Mouse (Mus musculus) intestine, embryonic 14.5 days (tissue): ENCODE data around the gene Slc28a3. TPM values are rescaled to one million over a fixed set of nuclear protein-coding genes. Genes with fewer than 3 reads are reported as not detected.

Source experiments
- ATAC-seq: fragments of 200-750 bp; cut with Nextera tagmentation; replicated peaks from 2 replicates; pipeline ENCODE4 v1.8.0; 2017; ENCODE audit warnings: low read depth, moderate number of reproducible peaks, moderate TSS enrichment, moderate library complexity; ENCODE audit not compliant: low FRiP score, low TSS enrichment
- DNase-seq: peaks from one replicate; pipeline ENCODE4 v3.0.0-alpha.2; 2018; ENCODE audit warnings: low spot score
- H3K27ac ChIP-seq: fragments of 300-500 bp; sonication (generic); 2 replicates; pipeline ENCODE4 v1.5.1; 2014; ENCODE audit warnings: low read depth, mild to moderate bottlenecking, control low read depth
- H3K27me3 ChIP-seq: fragments of 300-500 bp; sonication (generic); replicated peaks from 2 replicates; pipeline ENCODE4 v1.6.1; 2014; ENCODE audit warnings: low read length, control low read depth; ENCODE audit not compliant: control insufficient read depth, insufficient read depth
- H3K36me3 ChIP-seq: fragments of 300-500 bp; sonication (generic); 2 replicates; pipeline ENCODE4 v1.6.1; 2014; ENCODE audit warnings: low read length, control low read depth; ENCODE audit not compliant: control insufficient read depth, insufficient read depth
- H3K4me1 ChIP-seq: fragments of 300-500 bp; sonication (generic); replicated peaks from 2 replicates; pipeline ENCODE4 v1.6.1; 2014; ENCODE audit warnings: low read length, control low read depth, mixed read lengths; ENCODE audit not compliant: control insufficient read depth, insufficient read depth
- H3K4me2 ChIP-seq: fragments of 300-500 bp; sonication (generic); 2 replicates; pipeline ENCODE4 v1.6.1; 2014; ENCODE audit warnings: low read length
- H3K4me3 ChIP-seq: fragments of 300-500 bp; sonication (generic); 2 replicates; pipeline ENCODE4 v1.5.1; 2014; ENCODE audit warnings: low read depth, low read length, control low read depth, mixed read lengths
- H3K9ac ChIP-seq: fragments of 300-500 bp; sonication (generic); 2 replicates; pipeline ENCODE4 v1.6.1; 2014; ENCODE audit warnings: mild to moderate bottlenecking, low read length
- H3K9me3 ChIP-seq: fragments of 300-500 bp; sonication (generic); 2 replicates; pipeline ENCODE4 v1.6.1; 2016; ENCODE audit warnings: low read length, control low read depth; ENCODE audit not compliant: control insufficient read depth
- WGBS: fragments of 180-500 bp; shearing (Covaris S2); extraction: QIAGEN DNeasy Blood & Tissue Kit; methylation state at CpG from one replicate; pipeline ENCODE4 v1.1.7; 2014; 5-methylcytosine and 5-hydroxymethylcytosine counted together
- polyA plus RNA-seq: library from polyadenylated mRNA; unstranded; fragments of >200 nt; fragmentation: Nextera tagmentation; extraction: Ambion mirVana; gene quantifications from 2 replicates; pipeline ENCODE4 v1.2.1, GENCODE M21; 2014

Slc28a3 gene
- polyA plus RNA-seq, 1 experiment from 2014 or later: 0.61 TPM

GRCm38 (mm10) chr13:58538366-58538765 lies 72.3 kb downstream of the Slc28a3 start:
- H3K27ac ChIP-seq: no peak overlapping the region
- 51% methylated on average over 4 of the region's 4 CpGs for WGBS
- DNase-seq (no peak), ATAC-seq (no peak)
- no peaks in the 10 kb centered on the region for H3K36me3 ChIP-seq
- H3K4me1 ChIP-seq: no peaks in the 10 kb centered on the region
- H3K4me3 ChIP-seq: no peak overlapping the region
- no peak overlapping the region for H3K4me2 ChIP-seq
- H3K27me3 ChIP-seq: no peaks in the 10 kb centered on the region
- H3K9me3 ChIP-seq: no peaks in the 10 kb centered on the region
- H3K9ac ChIP-seq: no peak overlapping the region

- Histone ChIP-seq H3K4me1 (no peaks in the 10 kb centered on the region), H3K27ac (no peak overlapping the region), H3K4me3 (no peak overlapping the region), H3K36me3 (no peaks in the 10 kb centered on the region), H3K9ac (no peak overlapping the region), H3K4me2 (no peak overlapping the region), H3K9me3 (no peaks in the 10 kb centered on the region), H3K27me3 (no peaks in the 10 kb centered on the region)
- ATAC-seq (no peak), DNase-seq (no peak)
- 73% methylated on average over 6 of the region's 6 CpGs for WGBS
These were observed 72.8 kb downstream of the Slc28a3 start for GRCm38 (mm10) chr13:58537916-58538233.

GRCm38 (mm10) chr13:58537232-58537915 lies 73.3 kb downstream of the Slc28a3 start:
- Histone ChIP-seq H3K27ac (no peak overlapping the region), H3K36me3 (no peaks in the 10 kb centered on the region), H3K9ac (no peak overlapping the region), H3K4me2 (no peak overlapping the region), H3K27me3 (no peaks in the 10 kb centered on the region), H3K4me1 (no peaks in the 10 kb centered on the region), H3K9me3 (no peaks in the 10 kb centered on the region), H3K4me3 (no peak overlapping the region)
- DNase-seq (no peak), ATAC-seq (no peak)
- WGBS: 82% methylated on average over 6 of the region's 6 CpGs

GRCm38 (mm10) chr13:58536466-58537231 lies 74.0 kb downstream of the Slc28a3 start:
- ATAC-seq: no peak
- 80% methylated on average over 2 of the region's 2 CpGs for WGBS

GRCm38 (mm10) chr13:58535321-58535720 lies 75.4 kb downstream of the Slc28a3 start:
- Histone ChIP-seq H3K9ac (no peak overlapping the region), H3K9me3 (no peaks in the 10 kb centered on the region), H3K27ac (no peak overlapping the region), H3K4me2 (no peak overlapping the region), H3K27me3 (no peaks in the 10 kb centered on the region), H3K4me3 (no peak overlapping the region), H3K36me3 (no peaks in the 10 kb centered on the region), H3K4me1 (no peaks in the 10 kb centered on the region)
- DNase-seq (no peak), ATAC-seq (no peak)
- 71% methylated on average over 2 of the region's 2 CpGs for WGBS

More at GRCm38 (mm10) chr13:58536466-58537231, 74.0 kb downstream of the Slc28a3 start:
- Histone ChIP-seq H3K9ac (no peak overlapping the region), H3K36me3 (no peaks in the 10 kb centered on the region), H3K4me3 (no peak overlapping the region), H3K4me2 (no peak overlapping the region), H3K4me1 (no peaks in the 10 kb centered on the region), H3K9me3 (no peaks in the 10 kb centered on the region), H3K27me3 (no peaks in the 10 kb centered on the region), H3K27ac (no peak overlapping the region)
- no peak for DNase-seq

- ATAC-seq (no peak), DNase-seq (no peak)
- Histone ChIP-seq H3K9me3 (no peaks in the 10 kb centered on the region), H3K27me3 (no peaks in the 10 kb centered on the region), H3K9ac (no peak overlapping the region), H3K36me3 (no peaks in the 10 kb centered on the region), H3K4me3 (no peak overlapping the region), H3K4me1 (no peaks in the 10 kb centered on the region), H3K27ac (no peak overlapping the region), H3K4me2 (no peak overlapping the region)
- WGBS: 65% methylated on average over 3 of the region's 3 CpGs
These were observed 75.8 kb downstream of the Slc28a3 start for GRCm38 (mm10) chr13:58534861-58535260.

GRCm38 (mm10) chr13:58534216-58534841 lies 76.3 kb downstream of the Slc28a3 start:
- H3K27ac ChIP-seq: no peak overlapping the region
- H3K9ac ChIP-seq: no peak overlapping the region
- ATAC-seq (no peak), DNase-seq (no peak)
- H3K9me3 ChIP-seq: no peaks in the 10 kb centered on the region
- H3K36me3 ChIP-seq: no peaks in the 10 kb centered on the region
- no peaks in the 10 kb centered on the region for H3K4me1 ChIP-seq
- H3K4me3 ChIP-seq: no peak overlapping the region
- no peak overlapping the region for H3K4me2 ChIP-seq
- 61% methylated on average over 7 of the region's 7 CpGs for WGBS
- no peaks in the 10 kb centered on the region for H3K27me3 ChIP-seq

GRCm38 (mm10) chr13:58524581-58524980 lies 86.1 kb downstream of the Slc28a3 start:
- no peak overlapping the region for H3K4me3 ChIP-seq
- H3K36me3 ChIP-seq: no peaks in the 10 kb centered on the region
- no peak overlapping the region for H3K27ac ChIP-seq
- peaks cover 7% of the 10 kb centered on the region for H3K4me1 ChIP-seq
- DNase-seq (no peak), ATAC-seq (no peak)
- no peak overlapping the region for H3K9ac ChIP-seq
- H3K4me2 ChIP-seq: no peak overlapping the region
- 84% methylated on average over 3 of the region's 3 CpGs for whole genome bisulfite sequencing
- no peaks in the 10 kb centered on the region for H3K9me3 ChIP-seq
- 0 out of 2 replicates have a peak, but pooled peaks cover 3% of the 10 kb centered on the region for H3K27me3 ChIP-seq
